Mouse (Mus musculus) yolk sac, embryonic 10.5 days (tissue): ENCODE measurements around the gene Cotl1.

Experiments used
- DNase-seq: peaks from one replicate; pipeline ENCODE4 v3.0.0-alpha.2; 2017; ENCODE audit warnings: low spot score

The Cotl1 gene

GRCm38 (mm10) chr8:119838100-119838982, 2.0 kb downstream of the Cotl1 start:
- DNase-seq: peak; percentile 53

DNA sequence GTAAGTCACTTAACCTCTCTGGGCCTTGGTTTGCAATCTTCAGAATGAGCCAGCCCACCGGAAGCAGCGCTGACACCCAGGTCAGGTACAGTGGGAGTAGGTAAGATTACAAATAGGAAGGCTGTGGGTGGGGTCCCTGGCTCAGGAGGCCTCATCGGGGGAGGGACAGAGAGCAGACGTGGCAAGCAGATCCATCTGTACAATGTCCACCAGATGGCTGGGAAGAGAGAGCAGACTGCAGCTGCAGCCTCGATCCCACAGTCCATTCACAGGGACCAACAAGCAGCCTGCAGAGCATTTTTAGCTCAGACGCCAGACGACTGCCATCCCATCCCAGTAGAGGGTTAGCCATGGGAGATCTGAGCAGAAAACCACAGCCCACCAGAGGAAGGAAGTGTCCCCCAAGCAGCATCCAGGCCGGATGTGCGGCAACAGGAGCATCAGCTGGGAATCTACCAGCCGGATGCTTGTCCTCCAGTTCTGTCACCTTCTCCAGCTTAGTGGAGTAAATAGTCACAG, 2.7 kb downstream of the Cotl1 start:
- DNase-seq: peak; percentile 67

- DNase-seq: no peak
These were observed 3.5 kb downstream of the Cotl1 start for GRCm38 (mm10) chr8:119836831-119837230.

- DNase-seq: no peak
These were observed 5.1 kb downstream of the Cotl1 start for GRCm38 (mm10) chr8:119835270-119835669.

- DNase-seq: peak; percentile 82
These were observed 5.7 kb downstream of the Cotl1 start for GRCm38 (mm10) chr8:119834676-119835075.

DNA sequence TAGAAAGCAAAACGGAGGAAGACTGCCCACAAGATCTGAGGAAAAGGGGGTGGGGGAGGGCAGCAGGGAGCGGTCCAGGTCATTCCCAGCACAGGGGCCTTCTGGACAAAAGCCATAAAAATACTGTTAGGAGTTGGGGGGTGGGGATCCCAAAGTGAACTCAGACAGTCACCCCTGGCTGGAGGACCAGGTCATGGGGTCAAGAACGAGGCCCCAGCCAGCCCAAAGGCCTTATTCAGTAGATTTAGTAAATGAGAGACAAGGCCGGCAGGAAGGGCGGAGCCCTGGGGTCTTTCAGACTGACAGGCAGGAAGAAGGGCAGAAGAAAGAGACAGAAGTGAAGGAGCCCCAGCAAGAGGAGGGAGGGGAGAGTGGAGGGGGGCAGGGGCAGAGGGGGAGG, 7.4 kb downstream of the Cotl1 start:
- peak; percentile 70 for DNase-seq

GRCm38 (mm10) chr8:119832101-119832617, 8.2 kb downstream of the Cotl1 start:
- DNase-seq: no peak

- peak; percentile 75 for DNase-seq
These were observed 8.9 kb downstream of the Cotl1 start for GRCm38 (mm10) chr8:119831336-119831995.

DNA sequence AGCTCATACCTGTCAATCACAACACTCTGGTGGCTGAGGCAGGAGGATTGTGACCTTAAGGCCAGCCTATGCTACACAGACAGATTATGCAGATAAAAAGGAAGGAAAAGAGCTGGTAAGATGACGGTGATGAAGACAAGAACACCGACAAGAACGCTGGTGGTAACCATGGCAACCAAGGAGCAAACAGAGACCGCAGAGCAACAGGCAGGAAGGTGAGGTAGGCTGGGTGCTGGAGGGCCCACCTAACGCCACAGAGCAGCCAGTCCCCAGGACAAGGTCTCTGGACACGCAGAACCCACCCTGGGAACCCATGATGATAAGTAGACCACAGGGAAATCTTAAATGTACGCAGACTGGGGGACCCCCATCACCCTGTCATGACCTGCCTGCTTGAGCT, 9.8 kb downstream of the Cotl1 start:
- no peak for DNase-seq

DNA sequence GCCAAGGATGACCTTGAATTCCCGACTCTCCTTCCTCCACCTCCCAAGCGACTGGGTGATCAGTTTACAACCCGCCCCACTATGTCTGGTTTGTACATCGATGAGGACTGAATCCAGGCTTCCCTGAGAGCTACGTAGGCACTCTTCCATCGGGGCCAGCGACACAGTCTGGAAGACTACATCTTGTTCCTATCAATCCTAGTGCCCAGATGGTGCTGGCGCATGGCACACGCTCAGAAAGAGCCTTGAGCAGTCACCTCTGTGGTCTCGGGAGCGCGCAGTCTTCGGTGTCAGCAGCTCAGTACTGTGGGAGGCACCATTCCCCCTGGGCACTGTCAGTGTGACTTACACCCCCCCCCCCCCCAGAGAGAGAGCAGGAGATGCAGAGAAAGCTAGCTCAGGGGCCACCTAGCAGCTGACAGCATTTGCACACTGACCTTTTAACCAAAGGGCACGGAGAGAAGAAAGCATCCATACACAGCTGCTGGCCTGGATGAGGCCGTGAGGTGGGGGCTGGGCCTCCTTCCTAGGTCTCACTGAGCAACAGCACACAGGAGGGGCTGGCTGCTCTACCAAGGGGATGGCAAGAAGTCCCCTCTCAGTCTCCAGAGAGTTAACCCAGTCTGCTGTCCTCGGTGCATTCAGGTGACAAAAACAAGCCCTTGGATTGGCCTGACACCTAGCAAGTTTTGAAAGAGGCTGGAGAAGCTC, 10.3 kb downstream of the Cotl1 start:
- peak; percentile 77 for DNase-seq

DNA sequence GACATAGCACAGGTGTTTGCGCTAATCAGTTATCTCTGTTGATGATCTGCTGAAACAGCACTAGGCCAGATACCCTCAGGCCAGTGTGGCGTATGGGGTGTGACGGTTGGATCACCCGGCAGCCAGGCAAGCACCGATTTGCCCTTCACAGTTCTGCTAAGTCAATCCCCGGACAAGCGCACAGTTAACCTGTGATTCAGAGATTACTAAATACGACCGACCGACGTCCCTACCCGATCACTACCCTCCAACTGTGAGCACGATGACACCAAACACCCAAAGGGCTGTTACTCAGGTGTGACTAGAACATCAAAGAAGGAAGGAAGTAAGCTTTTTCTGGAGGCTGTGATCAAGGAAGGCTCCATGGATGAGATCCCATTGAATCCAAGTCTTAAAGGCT, 10.9 kb downstream of the Cotl1 start:
- DNase-seq: peak; percentile 49

- no peak for DNase-seq
These were observed 11.3 kb downstream of the Cotl1 start for GRCm38 (mm10) chr8:119829015-119829414.

DNA sequence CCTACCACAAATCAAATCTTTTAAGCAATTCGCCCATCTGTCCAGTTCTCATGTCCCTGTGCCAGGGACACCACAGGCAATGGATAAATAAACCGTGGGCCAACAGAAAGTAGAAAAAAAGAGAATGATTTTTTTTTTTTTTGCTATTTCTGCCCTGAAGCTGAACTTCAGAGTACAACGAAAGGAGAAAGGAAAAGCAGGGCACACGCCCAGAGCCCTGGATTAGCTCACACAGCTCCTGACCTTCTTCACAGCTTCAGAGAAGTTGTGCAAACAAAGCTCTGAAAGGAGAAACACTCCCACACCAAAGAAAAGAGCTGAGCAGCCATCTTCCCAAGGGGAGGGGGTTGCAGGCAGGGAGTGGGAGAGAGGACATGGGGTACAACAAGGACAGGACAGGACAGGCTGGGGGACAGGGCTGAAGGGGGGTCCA, 12.6 kb downstream of the Cotl1 start:
- DNase-seq: peak; percentile 55

- DNase-seq: no peak
These were observed 13.4 kb downstream of the Cotl1 start for GRCm38 (mm10) chr8:119826982-119827381.

GRCm38 (mm10) chr8:119825950-119826730, 14.2 kb downstream of the Cotl1 start:
- no peak for DNase-seq

- peak; percentile 77 for DNase-seq
These were observed 15.5 kb downstream of the Cotl1 start for GRCm38 (mm10) chr8:119824809-119825273.

GRCm38 (mm10) chr8:119824100-119824499, 16.2 kb downstream of the Cotl1 start:
- DNase-seq: no peak

- DNase-seq: no peak
These were observed 17.1 kb downstream of the Cotl1 start for GRCm38 (mm10) chr8:119823278-119823677.

- no peak for DNase-seq
These were observed 18.7 kb downstream of the Cotl1 start for GRCm38 (mm10) chr8:119821691-119822090.

DNA sequence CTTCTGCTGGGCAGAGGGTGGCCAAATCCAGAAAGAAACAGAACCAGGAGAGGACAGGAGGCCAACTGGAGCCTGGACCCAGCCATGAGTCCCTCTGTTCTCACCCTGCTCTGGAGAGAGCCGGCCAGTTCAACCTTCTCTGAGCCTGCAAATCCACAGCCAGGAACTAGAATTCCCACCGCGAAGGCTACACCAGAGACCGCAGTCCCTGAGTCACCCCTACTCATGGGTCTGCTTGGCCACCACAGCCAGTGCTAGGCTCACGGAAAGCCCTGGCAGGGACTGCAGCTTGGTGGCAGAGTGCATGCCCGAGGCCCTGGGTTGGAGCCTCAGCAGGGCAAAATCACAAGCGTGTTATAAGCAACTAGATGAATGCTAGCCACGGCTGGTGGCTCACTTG, 20.4 kb downstream of the Cotl1 start:
- no peak for DNase-seq

- no peak for DNase-seq
These were observed 21.0 kb downstream of the Cotl1 start for GRCm38 (mm10) chr8:119819316-119819715.
